ENCODE assay signal across 8 mouse cellular contexts in genomic region chr4:89524260-89525200, GRCm38 (mm10).
DNase-seq lines count a peak whose midpoint lies in the region; ATAC-seq and TF ChIP-seq lines count a peak whose summit lies in the region.

No protein-coding gene starts in this region.

- intact Hi-C loops in heart, postnatal 36 days (cut with DNase I) = loop anchor here (1.0 to 5.0 kb wide), 5 partner anchors 52 to 652 kb away; partner anchors contain the start of gene Cdkn2a

- peak; percentile 88 for TF ChIP-seq CTCF in olfactory bulb, adult 2 months (IDR thresholded peaks at IDR 0.05; ENCODE audit: insufficient read depth, low read depth, low read length)

- H3K9me3 ChIP-seq in forebrain, embryonic 15.5 days = no peaks in the 10 kb centered on the region
- H3K9me3 ChIP-seq in lung, embryonic 15.5 days = no peaks in the 10 kb centered on the region

- peak; percentile 81 for ATAC-seq in forebrain, embryonic 15.5 days (replicated peaks)
- ATAC-seq in lung, embryonic 15.5 days (ENCODE audit: borderline replicate concordance, extremely low read depth, low FRiP score, low TSS enrichment) = peak; percentile 35; the same call in 1 of the 2 replicates

- 1% methylated on average over 40 of the region's 40 CpGs for WGBS in forebrain, embryonic 15.5 days
- 1% methylated on average over 40 of the region's 40 CpGs for WGBS in lung, embryonic 15.5 days
- 2% methylated on average over 40 of the region's 40 CpGs for WGBS in olfactory bulb, adult 2 months

- H3K4me2 ChIP-seq in forebrain, embryonic 15.5 days (replicated peaks) = peak overlapping the region; percentile 82
- peak overlapping the region; percentile 79 for H3K4me2 ChIP-seq in lung, embryonic 15.5 days

- H3K4me1 ChIP-seq in forebrain, embryonic 15.5 days = peaks cover 7% of the 10 kb centered on the region
- H3K4me1 ChIP-seq in lung, embryonic 15.5 days = peaks cover 8% of the 10 kb centered on the region; the same call in 1 of the 2 replicates
- no peaks in the 10 kb centered on the region; the same call in 1 of the 2 replicates for H3K4me1 ChIP-seq in olfactory bulb, adult 2 months (ENCODE audit: control insufficient read depth, insufficient read depth, low read length)

- no peaks in the 10 kb centered on the region for H3K36me3 ChIP-seq in forebrain, embryonic 15.5 days
- H3K36me3 ChIP-seq in lung, embryonic 15.5 days = no peaks in the 10 kb centered on the region

- no peak for TF ChIP-seq POLR2A in olfactory bulb, adult 2 months (IDR thresholded peaks at IDR 0.05; ENCODE audit: insufficient read depth, low read depth, low read length)

- peaks cover 35% of the 10 kb centered on the region for H3K27me3 ChIP-seq in forebrain, embryonic 15.5 days
- peaks cover 45% of the 10 kb centered on the region for H3K27me3 ChIP-seq in lung, embryonic 15.5 days

- peak; percentile 83 for DNase-seq in MEL-GATA-1-ER (ENCODE audit: extremely low read depth, low read depth)
- peak; percentile 43 to 57 for DNase-seq in cerebellum, adult 18-20 months
- peak; percentile 51 to 64 for DNase-seq in heart, postnatal 36 days
- DNase-seq in layer of hippocampus, adult 11-12 months (ENCODE audit: low spot score) = peak; percentile 67
- DNase-seq in thymus, postnatal 14 days = peak; percentile 28

- no peak overlapping the region for H3K27ac ChIP-seq in forebrain, embryonic 15.5 days (replicated peaks)
- H3K27ac ChIP-seq in lung, embryonic 15.5 days = no peak overlapping the region
- H3K27ac ChIP-seq in olfactory bulb, adult 2 months (ENCODE audit: insufficient read depth, low read depth, low read length) = no peak overlapping the region

- peak overlapping the region; percentile 42 for H3K9ac ChIP-seq in forebrain, embryonic 15.5 days (replicated peaks)
- peak overlapping the region; percentile 41; the same call in 1 of the 2 replicates for H3K9ac ChIP-seq in lung, embryonic 15.5 days

- peak overlapping the region; percentile 50 for H3K4me3 ChIP-seq in forebrain, embryonic 15.5 days
- H3K4me3 ChIP-seq in lung, embryonic 15.5 days = peak overlapping the region; percentile 44
- H3K4me3 ChIP-seq in olfactory bulb, adult 2 months (ENCODE audit: insufficient read depth, low read depth, low read length) = peak overlapping the region; percentile 50

Comparison
In these comparisons a context has a peak if more than half of its experiments do, and no peak if none do; other contexts are left out.
1. DNase-seq: peak in every context shown above with its lines; median percentile 83 in MEL-GATA-1-ER; 67 in layer of hippocampus, adult 11-12 months; 58 in heart, postnatal 36 days; 50 in cerebellum, adult 18-20 months; 28 in thymus, postnatal 14 days.